Mouse (Mus musculus) liver, adult 2 months (tissue): ENCODE measurements around the gene Zbtb20. TPM values are rescaled to one million over a fixed set of nuclear protein-coding genes. Genes with fewer than 3 reads are reported as not detected.

Source experiments
- DNase-seq: peaks from one replicate; pipeline ENCODE4 v3.0.0-alpha.2; 2011; ENCODE audit warnings: low read depth, low spot score; ENCODE audit errors: extremely low read depth
- H3K27ac ChIP-seq: fragments of 200-500 bp; replicated peaks from 2 replicates; pipeline ENCODE4 v1.5.1; 2012; ENCODE audit warnings: low read depth, mild to moderate bottlenecking, control low read depth, inconsistent platforms, low read length; ENCODE audit not compliant: insufficient read depth
- H3K27me3 ChIP-seq: fragments of 200-500 bp; 2 replicates; pipeline ENCODE4 v1.6.1; 2012; ENCODE audit warnings: mild to moderate bottlenecking, moderate library complexity, low read length, inconsistent platforms; ENCODE audit not compliant: control insufficient read depth, insufficient read depth
- H3K36me3 ChIP-seq: fragments of 200-500 bp; 2 replicates; pipeline ENCODE4 v1.6.1; 2012; ENCODE audit warnings: low read length, inconsistent platforms; ENCODE audit not compliant: control insufficient read depth, insufficient read depth
- H3K4me1 ChIP-seq: fragments of 200-500 bp; 2 replicates; pipeline ENCODE4 v1.6.1; 2011; ENCODE audit warnings: low read length; ENCODE audit not compliant: control insufficient read depth, insufficient read depth
- H3K4me3 ChIP-seq: fragments of 200-500 bp; 2 replicates; pipeline ENCODE4 v1.5.1; 2011; ENCODE audit warnings: low read depth, mild to moderate bottlenecking, control low read depth, low read length, moderate library complexity; ENCODE audit not compliant: insufficient read depth
- H3K79me2 ChIP-seq: fragments of 200-500 bp; 2 replicates; pipeline ENCODE4 v1.6.1; 2012; ENCODE audit warnings: inconsistent platforms, mild to moderate bottlenecking, low read length, moderate library complexity; ENCODE audit not compliant: control insufficient read depth, insufficient read depth
- H3K9ac ChIP-seq: fragments of 200-500 bp; 2 replicates; pipeline ENCODE4 v1.6.1; 2012; ENCODE audit warnings: low read depth, mild to moderate bottlenecking, control low read depth, inconsistent platforms, low read length
- CTCF ChIP-seq: fragments of 200-500 bp; IDR thresholded peaks from 2 replicates; pipeline ENCODE4 v1.5.1; 2011; ENCODE audit warnings: low read depth, low read length, control low read depth
- POLR2A ChIP-seq: fragments of 200-500 bp; IDR thresholded peaks from 2 replicates; pipeline ENCODE4 v1.6.1; 2011; ENCODE audit warnings: low read length, control low read depth; ENCODE audit not compliant: insufficient read depth; ENCODE audit errors: extremely low read depth
- WGBS: fragments of 180-500 bp; shearing (Covaris S2); methylation state at CpG from one replicate; pipeline ENCODE4 v1.1.7; 2018; 5-methylcytosine and 5-hydroxymethylcytosine counted together
- polyA plus RNA-seq: library from polyadenylated mRNA; depleted of rRNA; stranded (reverse); fragments of >200 nt; gene quantifications from 2 replicates; pipeline ENCODE4 v1.2.3, GENCODE M21; 2012
- total RNA-seq: library from RNA; depleted of rRNA; stranded (reverse); fragments of >200 nt; gene quantifications from 2 replicates; pipeline ENCODE4 v1.2.3, GENCODE M21; 2014

The Zbtb20 gene
- total and polyA plus RNA-seq, 2 experiments = 17.8 to 52.6 TPM

GRCm38 (mm10) chr16:42876021-42877000 is 630 bp downstream of the Zbtb20 start:
- H3K9ac ChIP-seq = peak overlapping the region; percentile 91
- no peaks in the 10 kb centered on the region for H3K27me3 ChIP-seq
- TF ChIP-seq POLR2A (peak; percentile 79), CTCF (no peak)
- peak overlapping the region; percentile 91 for H3K4me3 ChIP-seq
- no peaks in the 10 kb centered on the region for H3K36me3 ChIP-seq
- no peaks in the 10 kb centered on the region for H3K79me2 ChIP-seq
- H3K27ac ChIP-seq = peak overlapping the region; percentile 96
- WGBS = under 1% methylated on average over 37 of the region's 62 CpGs
- no peaks in the 10 kb centered on the region for H3K4me1 ChIP-seq
- peak; percentile 58 for DNase-seq

- Histone ChIP-seq H3K27ac (no peak overlapping the region), H3K9ac (no peak overlapping the region), H3K79me2 (no peaks in the 10 kb centered on the region), H3K4me1 (no peaks in the 10 kb centered on the region), H3K4me3 (no peak overlapping the region), H3K27me3 (no peaks in the 10 kb centered on the region), H3K36me3 (no peaks in the 10 kb centered on the region)
- TF ChIP-seq CTCF = no peak
- TF ChIP-seq POLR2A = no peak
- WGBS = 69% methylated on average over 3 of the region's 3 CpGs
- peak; percentile 36 for DNase-seq
Measured at GRCm38 (mm10) chr16:42880046-42880445, 4.4 kb downstream of the Zbtb20 start.

- Histone ChIP-seq H3K4me1 (no peaks in the 10 kb centered on the region), H3K9ac (no peak overlapping the region), H3K27me3 (no peaks in the 10 kb centered on the region), H3K27ac (no peak overlapping the region), H3K4me3 (no peak overlapping the region), H3K79me2 (no peaks in the 10 kb centered on the region; the same call in 1 of the 2 replicates), H3K36me3 (no peaks in the 10 kb centered on the region)
- WGBS = 59% methylated on average over 2 of the region's 2 CpGs
- DNase-seq = peak; percentile 28
- TF ChIP-seq CTCF (no peak), POLR2A (no peak)
Measured at GRCm38 (mm10) chr16:42885538-42885937, 9.9 kb downstream of the Zbtb20 start.

GRCm38 (mm10) chr16:42885964-42886363 is 10.3 kb downstream of the Zbtb20 start:
- no peaks in the 10 kb centered on the region for H3K4me1 ChIP-seq
- H3K36me3 ChIP-seq = no peaks in the 10 kb centered on the region
- H3K9ac ChIP-seq = no peak overlapping the region
- TF ChIP-seq POLR2A (no peak), CTCF (no peak)
- H3K79me2 ChIP-seq = no peaks in the 10 kb centered on the region; the same call in 1 of the 2 replicates
- DNase-seq = no peak
- 89% methylated on average over 7 of the region's 7 CpGs for whole genome bisulfite sequencing
- no peak overlapping the region for H3K27ac ChIP-seq
- H3K27me3 ChIP-seq = no peaks in the 10 kb centered on the region
- no peak overlapping the region for H3K4me3 ChIP-seq

- Histone ChIP-seq H3K9ac (no peak overlapping the region), H3K79me2 (peaks cover 3% of the 10 kb centered on the region; the same call in 1 of the 2 replicates), H3K4me3 (peak overlapping the region; percentile 36), H3K4me1 (no peaks in the 10 kb centered on the region; the same call in 1 of the 2 replicates), H3K36me3 (no peaks in the 10 kb centered on the region), H3K27me3 (no peaks in the 10 kb centered on the region), H3K27ac (no peak overlapping the region)
- peak; percentile 69 for DNase-seq
- 30% methylated on average over 3 of the region's 3 CpGs for WGBS
- TF ChIP-seq POLR2A (no peak), CTCF (no peak)
Measured at GRCm38 (mm10) chr16:42897125-42897693, 21.5 kb downstream of the Zbtb20 start.
